Mouse (Mus musculus) liver, embryonic 14.5 days (tissue): ENCODE measurements around the gene Nkain4.

ENCODE experiments used
- CTCF ChIP-seq: IDR thresholded peaks from 2 replicates; pipeline ENCODE4 v1.5.1; 2016; ENCODE audit warnings: antibody characterized with exemption, low read depth, control low read depth
- EP300 ChIP-seq: IDR thresholded peaks from 2 replicates; pipeline ENCODE4 v1.6.1; 2016; ENCODE audit warnings: antibody characterized with exemption, low read depth

DNA sequence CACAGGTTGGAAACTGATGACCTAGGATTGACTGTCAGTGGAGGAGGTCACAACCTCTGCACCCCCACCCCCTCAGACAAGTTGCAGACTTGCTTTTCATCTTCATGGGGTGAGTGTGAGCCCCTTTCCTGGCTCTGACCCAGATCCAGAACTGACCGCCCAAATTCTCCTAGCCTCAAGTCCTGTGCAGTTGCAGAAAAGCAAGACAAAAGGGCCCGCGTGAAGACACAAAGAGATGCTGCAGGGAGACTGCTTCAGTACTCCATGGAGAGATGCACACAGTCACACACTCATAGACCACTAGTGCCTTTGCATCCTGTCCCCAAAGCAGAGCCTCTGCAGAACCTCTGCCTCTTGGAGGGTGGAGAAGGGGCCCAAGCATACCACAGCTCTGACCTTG lies 59.2 kb downstream of the Nkain4 start:
- TF ChIP-seq CTCF, result no peak
- no peak for TF ChIP-seq EP300
